Mouse (Mus musculus) limb, embryonic 13.5 days (tissue): Measurements from ENCODE around the gene Arfip1. TPM values are rescaled to one million over a fixed set of nuclear protein-coding genes. Genes with fewer than 3 reads are reported as not detected.

Experiments used
- ATAC-seq: fragments of 200-750 bp; cut with Nextera tagmentation; 2 replicates; pipeline ENCODE4 v1.8.0; 2017; ENCODE audit warnings: low read depth, moderate number of reproducible peaks, moderate TSS enrichment; ENCODE audit not compliant: low FRiP score
- H3K27ac ChIP-seq: fragments of 300-500 bp; sonication (generic); 2 replicates; pipeline ENCODE4 v1.5.1; 2015; ENCODE audit warnings: inconsistent platforms, mild to moderate bottlenecking, moderate library complexity
- H3K27me3 ChIP-seq: fragments of 300-500 bp; sonication (generic); 2 replicates; pipeline ENCODE4 v1.6.1; 2015; ENCODE audit warnings: mild to moderate bottlenecking, inconsistent platforms
- H3K36me3 ChIP-seq: fragments of 300-500 bp; sonication (generic); 2 replicates; pipeline ENCODE4 v1.6.1; 2015; ENCODE audit warnings: inconsistent platforms, mild to moderate bottlenecking, moderate library complexity
- H3K4me1 ChIP-seq: fragments of 300-500 bp; sonication (generic); 2 replicates; pipeline ENCODE4 v1.6.1; 2015; ENCODE audit warnings: inconsistent platforms
- H3K4me2 ChIP-seq: fragments of 300-500 bp; sonication (generic); replicated peaks from 2 replicates; pipeline ENCODE4 v1.6.1; 2015; ENCODE audit warnings: inconsistent platforms, mild to moderate bottlenecking, moderate library complexity
- H3K4me3 ChIP-seq: fragments of 300-500 bp; sonication (generic); 2 replicates; pipeline ENCODE4 v1.5.1; 2015; ENCODE audit warnings: moderate library complexity, mild to moderate bottlenecking, inconsistent platforms
- H3K9ac ChIP-seq: fragments of 300-500 bp; sonication (generic); 2 replicates; pipeline ENCODE4 v1.6.1; 2015; ENCODE audit warnings: mild to moderate bottlenecking, inconsistent platforms
- H3K9me3 ChIP-seq: fragments of 300-500 bp; sonication (generic); 2 replicates; pipeline ENCODE4 v1.6.1; 2016; ENCODE audit warnings: inconsistent platforms
- WGBS: fragments of 180-500 bp; shearing (Covaris S2); methylation state at CpG from one replicate; pipeline ENCODE4 v1.1.7; 2015; 5-methylcytosine and 5-hydroxymethylcytosine counted together
- polyA plus RNA-seq: library from polyadenylated mRNA; unstranded; fragments of >200 nt; fragmentation: Nextera tagmentation; extraction: Ambion mirVana; gene quantifications from 2 replicates; pipeline ENCODE4 v1.2.1, GENCODE M21; 2015

Arfip1 gene
- polyA plus RNA-seq, result 43.8 and 43.9 TPM in 2 replicates

GRCm38 (mm10) chr3:84582023-84582912 lies at the start of gene Arfip1:
Arfip1 (minus strand) TSS chr3:84582625.
- Histone ChIP-seq H3K4me3 (peak within 1 kb of the TSS; percentile 85), H3K36me3 (no peaks in the 10 kb centered on the region), H3K4me1 (peaks cover 28% of the 10 kb centered on the region), H3K4me2 (peak within 1 kb of the TSS; percentile 83), H3K9ac (peak within 1 kb of the TSS; percentile 88), H3K9me3 (no peaks in the 10 kb centered on the region), H3K27me3 (no peaks in the 10 kb centered on the region), H3K27ac (peak within 1 kb of the TSS; percentile 88)
- peak; percentile 98 for ATAC-seq
- WGBS, result under 1% methylated on average over 52 of the region's 70 CpGs

- Histone ChIP-seq H3K27me3 (no peaks in the 10 kb centered on the region), H3K36me3 (no peaks in the 10 kb centered on the region), H3K4me1 (no peaks in the 10 kb centered on the region), H3K9ac (no peak overlapping the region), H3K4me3 (no peak overlapping the region), H3K27ac (no peak overlapping the region), H3K9me3 (no peaks in the 10 kb centered on the region), H3K4me2 (no peak overlapping the region)
- WGBS, result 92% methylated on average over 9 of the region's 9 CpGs
- no peak for ATAC-seq
Measured at GRCm38 (mm10) chr3:84631586-84631985, 49.2 kb upstream of the Arfip1 start.

DNA sequence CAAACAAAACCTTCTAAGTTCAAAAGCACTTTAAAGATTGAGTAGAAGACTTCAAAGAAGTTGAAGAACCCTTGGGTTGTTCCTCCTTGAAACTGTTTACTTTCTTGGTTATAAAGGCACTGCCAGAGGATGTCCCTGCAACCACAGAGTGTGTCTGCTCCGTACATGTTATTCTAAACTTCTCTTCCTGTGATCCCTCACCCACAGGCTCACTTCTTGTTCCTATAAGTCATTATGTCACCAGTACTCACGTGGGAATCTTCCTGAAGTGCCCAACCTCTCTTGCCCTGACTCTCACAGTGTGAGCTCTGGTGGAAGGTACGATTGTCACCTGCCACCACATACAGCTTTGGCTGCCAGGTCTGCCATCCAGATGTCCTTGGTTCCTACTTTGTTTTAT lies 39.6 kb upstream of the Arfip1 start:
- H3K9ac ChIP-seq, result no peak overlapping the region
- H3K27ac ChIP-seq, result no peak overlapping the region
- H3K4me3 ChIP-seq, result no peak overlapping the region
- no peaks in the 10 kb centered on the region for H3K4me1 ChIP-seq
- H3K36me3 ChIP-seq, result no peaks in the 10 kb centered on the region
- no peak for ATAC-seq
- no peaks in the 10 kb centered on the region for H3K9me3 ChIP-seq
- WGBS, result 24% methylated on average over 3 of the region's 3 CpGs
- no peaks in the 10 kb centered on the region for H3K27me3 ChIP-seq
- H3K4me2 ChIP-seq, result no peak overlapping the region

DNA sequence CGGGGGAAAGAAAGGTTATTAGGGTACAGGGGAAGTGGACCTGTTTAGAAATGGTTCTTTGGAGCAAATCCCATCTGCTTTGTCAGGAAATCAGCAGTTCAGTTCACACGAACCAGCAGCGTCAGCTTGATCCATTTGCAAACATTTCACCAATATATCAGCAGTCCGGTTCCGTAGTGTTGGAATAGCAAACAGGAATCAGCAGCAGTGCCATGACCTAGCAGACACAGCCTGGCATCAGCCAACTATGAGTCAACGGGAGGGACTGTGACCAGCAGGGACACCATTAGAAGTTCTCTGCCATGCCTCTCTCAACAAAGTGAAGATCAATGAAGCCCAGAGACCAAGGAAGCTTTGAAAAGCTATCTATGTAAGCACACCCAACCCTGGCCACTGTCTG lies 37.3 kb upstream of the Arfip1 start:
- no peak for ATAC-seq
- WGBS, result 91% methylated on average over 6 of the region's 6 CpGs

DNA sequence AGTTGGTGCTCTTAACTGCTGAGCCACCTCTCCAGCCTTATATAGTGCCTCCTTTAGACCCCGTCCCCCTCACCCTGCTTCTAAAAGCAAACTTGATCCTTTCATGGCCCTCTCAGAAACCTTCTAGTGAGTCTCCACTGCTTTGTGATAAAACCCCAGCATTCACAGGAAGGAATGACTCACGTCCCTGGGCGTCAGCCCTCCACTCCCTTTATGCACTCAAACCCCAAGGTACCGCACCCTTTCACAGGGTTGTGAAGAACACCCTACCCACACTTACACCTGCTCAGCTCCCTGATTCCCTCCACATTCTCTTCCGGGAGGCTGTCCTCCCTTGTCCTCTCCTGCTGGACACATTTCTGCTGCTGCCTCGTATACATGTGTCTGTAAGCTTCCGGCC lies 36.6 kb upstream of the Arfip1 start:
- H3K27ac ChIP-seq, result no peak overlapping the region
- no peaks in the 10 kb centered on the region for H3K4me1 ChIP-seq
- H3K9ac ChIP-seq, result no peak overlapping the region
- no peak overlapping the region for H3K4me2 ChIP-seq
- 93% methylated on average over 7 of the region's 7 CpGs for WGBS
- no peaks in the 10 kb centered on the region for H3K36me3 ChIP-seq
- no peaks in the 10 kb centered on the region for H3K9me3 ChIP-seq
- no peaks in the 10 kb centered on the region for H3K27me3 ChIP-seq
- H3K4me3 ChIP-seq, result no peak overlapping the region
- no peak for ATAC-seq

More for the DNA sequence above, 37.3 kb upstream of the Arfip1 start:
- Histone ChIP-seq H3K9me3 (no peaks in the 10 kb centered on the region), H3K27ac (no peak overlapping the region), H3K9ac (no peak overlapping the region), H3K4me1 (no peaks in the 10 kb centered on the region), H3K4me2 (no peak overlapping the region), H3K36me3 (no peaks in the 10 kb centered on the region), H3K4me3 (no peak overlapping the region), H3K27me3 (no peaks in the 10 kb centered on the region)

GRCm38 (mm10) chr3:84618627-84619026 lies 36.2 kb upstream of the Arfip1 start:
- no peak for ATAC-seq
- Histone ChIP-seq H3K27ac (no peak overlapping the region), H3K9ac (no peak overlapping the region), H3K4me2 (no peak overlapping the region), H3K4me3 (no peak overlapping the region), H3K36me3 (no peaks in the 10 kb centered on the region), H3K4me1 (no peaks in the 10 kb centered on the region), H3K27me3 (no peaks in the 10 kb centered on the region), H3K9me3 (no peaks in the 10 kb centered on the region)
- WGBS, result 79% methylated on average over 2 of the region's 2 CpGs

- H3K4me2 ChIP-seq, result no peak overlapping the region
- ATAC-seq, result no peak
- no peaks in the 10 kb centered on the region for H3K36me3 ChIP-seq
- no peak overlapping the region for H3K4me3 ChIP-seq
- H3K9me3 ChIP-seq, result peaks cover 5% of the 10 kb centered on the region; the same call in 1 of the 2 replicates
- H3K27me3 ChIP-seq, result no peaks in the 10 kb centered on the region
- H3K9ac ChIP-seq, result no peak overlapping the region
- H3K27ac ChIP-seq, result no peak overlapping the region
- no peaks in the 10 kb centered on the region for H3K4me1 ChIP-seq
- 42% methylated on average over 7 of the region's 7 CpGs for WGBS
Measured at GRCm38 (mm10) chr3:84615856-84616225, 33.4 kb upstream of the Arfip1 start.

GRCm38 (mm10) chr3:84615050-84615855 lies 32.8 kb upstream of the Arfip1 start:
- Histone ChIP-seq H3K4me1 (no peaks in the 10 kb centered on the region), H3K4me2 (no peak overlapping the region), H3K27me3 (no peaks in the 10 kb centered on the region), H3K4me3 (no peak overlapping the region), H3K27ac (no peak overlapping the region), H3K9me3 (peaks cover 5% of the 10 kb centered on the region; the same call in 1 of the 2 replicates), H3K36me3 (no peaks in the 10 kb centered on the region), H3K9ac (no peak overlapping the region)
- ATAC-seq, result no peak
- 22% methylated on average over 5 of the region's 5 CpGs for WGBS

- Histone ChIP-seq H3K4me2 (no peak overlapping the region), H3K27ac (no peak overlapping the region), H3K9ac (no peak overlapping the region), H3K4me3 (no peak overlapping the region), H3K36me3 (no peaks in the 10 kb centered on the region), H3K9me3 (peaks cover 17% of the 10 kb centered on the region), H3K4me1 (no peaks in the 10 kb centered on the region), H3K27me3 (no peaks in the 10 kb centered on the region)
- WGBS, result 74% methylated on average over 9 of the region's 9 CpGs
- no peak for ATAC-seq
Measured at GRCm38 (mm10) chr3:84610183-84610710, 27.8 kb upstream of the Arfip1 start.

GRCm38 (mm10) chr3:84603212-84603611 lies 20.8 kb upstream of the Arfip1 start:
- peaks cover 12% of the 10 kb centered on the region; the same call in 1 of the 2 replicates for H3K9me3 ChIP-seq
- ATAC-seq, result no peak
- H3K4me3 ChIP-seq, result no peak overlapping the region
- 0 out of 2 replicates have a peak, but pooled peaks cover 5% of the 10 kb centered on the region for H3K4me1 ChIP-seq
- no peaks in the 10 kb centered on the region for H3K27me3 ChIP-seq
- H3K4me2 ChIP-seq, result no peak overlapping the region
- no peak overlapping the region for H3K9ac ChIP-seq
- H3K36me3 ChIP-seq, result no peaks in the 10 kb centered on the region
- 68% methylated on average over 8 of the region's 9 CpGs for WGBS
- no peak overlapping the region for H3K27ac ChIP-seq

DNA sequence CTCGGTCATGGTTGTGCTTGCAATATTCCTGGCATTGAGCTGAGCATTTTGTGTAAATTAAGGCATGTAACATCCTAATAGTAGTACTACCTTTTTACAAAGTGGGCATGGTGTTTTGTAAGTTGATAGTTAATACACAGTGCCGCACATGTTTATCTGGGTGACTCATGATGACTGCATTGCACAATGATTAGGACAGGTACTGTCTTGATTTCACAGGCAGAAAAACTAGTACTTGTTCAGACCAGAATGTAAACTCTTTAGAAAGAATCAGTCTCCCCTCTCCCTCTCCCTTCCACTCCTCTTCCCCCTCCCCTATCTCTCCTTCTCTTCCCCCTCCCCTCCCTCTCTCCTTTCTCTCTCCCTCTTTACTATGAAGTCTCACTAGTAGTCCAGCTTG lies 20.3 kb upstream of the Arfip1 start:
- ATAC-seq, result no peak
- Histone ChIP-seq H3K4me1 (0 out of 2 replicates have a peak, but pooled peaks cover 5% of the 10 kb centered on the region), H3K9me3 (peaks cover 12% of the 10 kb centered on the region; the same call in 1 of the 2 replicates), H3K27me3 (no peaks in the 10 kb centered on the region), H3K27ac (no peak overlapping the region), H3K36me3 (no peaks in the 10 kb centered on the region), H3K4me2 (no peak overlapping the region), H3K4me3 (no peak overlapping the region), H3K9ac (no peak overlapping the region)
- WGBS, result 92% methylated on average over 2 of the region's 2 CpGs
